Mouse (Mus musculus) midbrain, embryonic 11.5 days (tissue): Measurements from ENCODE around the gene Dnaaf5. TPM values are rescaled to one million over a fixed set of nuclear protein-coding genes. Genes with fewer than 3 reads are reported as not detected.
A peak's percentile ranks its signal among the peaks of the same experiment; 100 is the strongest.

Experiments
- ATAC-seq: fragments of 200-750 bp; cut with Nextera tagmentation; 2 replicates; pipeline ENCODE4 v1.8.0; 2017; ENCODE audit warnings: moderate TSS enrichment, moderate library complexity; ENCODE audit not compliant: low FRiP score
- DNase-seq: peaks from one replicate; pipeline ENCODE4 v3.0.0; 2015; ENCODE audit warnings: low spot score; ENCODE audit errors: missing footprints
- H3K27ac ChIP-seq: fragments of 300-500 bp; sonication (generic); 2 replicates; pipeline ENCODE4 v1.5.1; 2014; ENCODE audit warnings: low read depth, low read length
- H3K27me3 ChIP-seq: fragments of 300-500 bp; sonication (generic); 2 replicates; pipeline ENCODE4 v1.6.1; 2014; ENCODE audit warnings: mild to moderate bottlenecking, low read length, moderate library complexity, mixed read lengths; ENCODE audit not compliant: control insufficient read depth, insufficient read depth
- H3K36me3 ChIP-seq: fragments of 300-500 bp; sonication (generic); 2 replicates; pipeline ENCODE4 v1.6.1; 2014; ENCODE audit warnings: mild to moderate bottlenecking, low read length, moderate library complexity, mixed read lengths; ENCODE audit not compliant: control insufficient read depth, insufficient read depth
- H3K4me1 ChIP-seq: fragments of 300-500 bp; sonication (generic); 2 replicates; pipeline ENCODE4 v1.6.1; 2014; ENCODE audit warnings: low read length; ENCODE audit not compliant: control insufficient read depth, insufficient read depth
- H3K4me2 ChIP-seq: fragments of 300-500 bp; sonication (generic); 2 replicates; pipeline ENCODE4 v1.6.1; 2014; ENCODE audit warnings: mild to moderate bottlenecking, moderate library complexity
- H3K4me3 ChIP-seq: fragments of 300-500 bp; sonication (generic); 2 replicates; pipeline ENCODE4 v1.5.1; 2014; ENCODE audit warnings: low read depth, low read length
- H3K9ac ChIP-seq: fragments of 300-500 bp; sonication (generic); 2 replicates; pipeline ENCODE4 v1.6.1; 2014; ENCODE audit warnings: low read length
- H3K9me3 ChIP-seq: fragments of 300-500 bp; sonication (generic); 2 replicates; pipeline ENCODE4 v1.6.1; 2016; ENCODE audit warnings: low read length; ENCODE audit not compliant: control insufficient read depth
- WGBS: fragments of 180-500 bp; shearing (Covaris S2); extraction: QIAGEN DNeasy Blood & Tissue Kit; methylation state at CpG from one replicate; pipeline ENCODE4 v1.1.7; 2014; 5-methylcytosine and 5-hydroxymethylcytosine counted together
- polyA plus RNA-seq: library from polyadenylated mRNA; unstranded; fragments of >200 nt; fragmentation: Nextera tagmentation; extraction: Ambion mirVana; gene quantifications from 2 replicates; pipeline ENCODE4 v1.2.1, GENCODE M21; 2014

Dnaaf5 gene
- polyA plus RNA-seq, 1 experiment from 2014 or later = 5.2 TPM

DNA sequence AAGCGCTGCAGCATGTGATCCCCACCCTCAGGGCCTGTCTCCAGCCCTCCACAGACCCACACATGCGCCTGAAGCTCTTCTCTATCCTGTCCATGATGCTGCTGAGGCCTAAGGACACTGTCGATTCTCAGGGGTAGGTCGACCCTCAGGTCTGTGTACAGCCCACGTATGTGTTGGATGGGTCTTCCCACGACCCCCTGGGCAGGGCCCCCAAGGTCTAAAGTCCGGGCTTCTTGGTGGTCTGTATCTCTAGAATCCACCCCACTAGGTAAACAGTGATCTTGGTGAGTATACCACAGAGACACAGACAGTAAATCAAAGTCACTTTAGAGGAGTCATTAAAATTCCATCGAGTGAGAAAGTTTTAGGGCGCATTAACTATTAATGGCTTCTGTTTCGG lies 24.1 kb downstream of the Dnaaf5 start:
- peaks cover 9% of the 10 kb centered on the region for H3K36me3 ChIP-seq

DNA sequence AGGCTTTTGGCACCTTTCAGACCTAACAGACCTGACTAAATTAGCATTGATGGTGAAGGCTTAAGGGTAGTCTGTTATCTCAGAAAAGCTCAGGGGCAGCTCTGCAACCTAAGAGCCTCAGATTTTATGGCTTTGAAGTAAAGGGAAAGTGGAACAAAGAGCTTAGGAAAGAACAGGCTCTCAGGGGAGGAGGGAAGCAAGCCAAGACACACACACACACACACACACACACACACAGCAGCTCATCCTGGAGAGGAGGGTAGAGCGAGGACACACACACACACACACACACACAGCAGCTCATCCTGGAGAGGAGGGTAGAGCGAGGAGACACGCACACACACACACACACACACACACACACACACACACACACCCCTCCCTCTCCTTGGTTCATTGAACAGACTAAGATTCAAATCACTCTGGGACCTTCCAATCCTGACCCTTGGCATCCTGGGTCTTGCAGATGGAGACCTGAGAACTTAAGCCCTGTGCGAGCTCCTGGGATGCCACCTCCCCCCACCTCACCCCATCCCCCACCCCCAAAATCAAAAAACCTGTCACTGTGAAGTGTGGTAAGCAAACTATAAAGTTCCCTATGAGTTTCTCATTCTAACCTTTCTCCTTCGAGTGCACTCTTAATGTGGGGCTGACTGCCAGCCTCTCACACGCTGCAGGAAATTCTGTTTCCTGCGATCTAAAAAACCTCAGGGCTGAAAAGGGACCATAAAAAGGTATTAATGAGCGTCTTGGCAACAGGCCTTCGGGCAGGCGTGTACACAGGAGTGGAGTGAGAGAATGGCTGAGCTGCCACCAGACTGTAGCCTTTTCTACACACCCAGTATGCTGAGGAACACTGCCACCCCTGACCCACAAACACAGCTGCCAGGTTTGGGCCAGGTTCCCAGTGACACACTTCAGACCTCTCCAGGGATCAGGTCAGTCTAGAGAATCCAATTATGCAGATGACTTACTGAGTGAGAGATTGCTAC lies 24.8 kb downstream of the Dnaaf5 start:
- DNase-seq (no peak), ATAC-seq (0 out of 2 replicates have a peak, but pooled peaks have one; percentile 27)
- Histone ChIP-seq H3K36me3 (peaks cover 9% of the 10 kb centered on the region; the same call in 1 of the 2 replicates), H3K27ac (no peak overlapping the region), H3K4me3 (no peak overlapping the region), H3K27me3 (no peaks in the 10 kb centered on the region), H3K4me1 (peaks cover 4% of the 10 kb centered on the region; the same call in 1 of the 2 replicates), H3K9ac (no peak overlapping the region), H3K9me3 (no peaks in the 10 kb centered on the region), H3K4me2 (no peak overlapping the region)
- 65% methylated on average over 10 of the region's 10 CpGs for WGBS

More for the DNA sequence above, 24.1 kb downstream of the Dnaaf5 start:
- no peak overlapping the region for H3K4me3 ChIP-seq
- no peak overlapping the region for H3K9ac ChIP-seq
- no peaks in the 10 kb centered on the region for H3K9me3 ChIP-seq
- DNase-seq (no peak), ATAC-seq (no peak)
- 71% methylated on average over 10 of the region's 10 CpGs for WGBS
- no peak overlapping the region for H3K4me2 ChIP-seq
- H3K27ac ChIP-seq = peak overlapping the region; percentile 20; the same call in 1 of the 2 replicates
- H3K27me3 ChIP-seq = no peaks in the 10 kb centered on the region
- H3K4me1 ChIP-seq = peaks cover 4% of the 10 kb centered on the region; the same call in 1 of the 2 replicates

DNA sequence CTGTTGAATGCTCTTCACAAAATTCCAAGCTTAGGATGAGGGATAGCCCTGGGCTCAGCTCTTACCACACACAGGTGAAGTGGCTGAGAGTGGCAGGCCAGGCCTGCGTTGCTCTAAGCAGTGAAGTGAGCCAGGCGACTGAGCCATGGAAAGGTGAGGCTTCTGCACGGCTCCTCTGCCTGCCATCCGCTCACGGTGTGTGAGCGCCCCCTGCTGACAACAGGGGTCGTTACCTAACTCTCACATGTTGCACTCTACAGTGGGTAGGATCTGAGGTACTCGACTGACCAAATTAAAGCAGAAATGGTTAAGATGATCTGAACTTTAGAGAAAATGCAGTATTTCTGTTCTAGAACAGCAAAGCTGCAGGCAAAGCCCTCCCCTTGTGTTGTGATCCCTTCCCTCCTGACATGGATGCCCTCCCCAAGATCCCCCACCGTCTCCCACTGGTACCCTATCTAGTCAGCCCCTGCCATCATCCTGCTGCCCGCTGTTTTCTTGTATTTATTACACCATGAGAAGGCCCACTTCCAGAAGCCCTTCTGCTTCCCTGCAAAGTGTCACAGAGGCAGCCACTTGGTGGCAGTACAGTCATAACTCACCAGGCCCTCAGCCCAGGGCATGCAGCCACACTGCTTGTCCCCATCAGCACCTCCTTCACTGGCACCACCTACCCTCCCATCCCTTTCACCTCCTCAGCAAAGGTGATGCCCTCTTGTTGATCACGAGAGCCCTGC lies 29.0 kb downstream of the Dnaaf5 start:
- no peak overlapping the region for H3K9ac ChIP-seq
- 0 out of 2 replicates have a peak, but pooled peaks have one; percentile 48 for ATAC-seq
- no peak overlapping the region for H3K27ac ChIP-seq
- no peak overlapping the region for H3K4me2 ChIP-seq
- peak; percentile 96 for DNase-seq
- H3K27me3 ChIP-seq = no peaks in the 10 kb centered on the region
- WGBS = 34% methylated on average over 11 of the region's 11 CpGs
- H3K36me3 ChIP-seq = peaks cover 14% of the 10 kb centered on the region
- H3K4me1 ChIP-seq = peaks cover 2% of the 10 kb centered on the region; the same call in 1 of the 2 replicates
- H3K4me3 ChIP-seq = no peak overlapping the region
- H3K9me3 ChIP-seq = no peaks in the 10 kb centered on the region

DNA sequence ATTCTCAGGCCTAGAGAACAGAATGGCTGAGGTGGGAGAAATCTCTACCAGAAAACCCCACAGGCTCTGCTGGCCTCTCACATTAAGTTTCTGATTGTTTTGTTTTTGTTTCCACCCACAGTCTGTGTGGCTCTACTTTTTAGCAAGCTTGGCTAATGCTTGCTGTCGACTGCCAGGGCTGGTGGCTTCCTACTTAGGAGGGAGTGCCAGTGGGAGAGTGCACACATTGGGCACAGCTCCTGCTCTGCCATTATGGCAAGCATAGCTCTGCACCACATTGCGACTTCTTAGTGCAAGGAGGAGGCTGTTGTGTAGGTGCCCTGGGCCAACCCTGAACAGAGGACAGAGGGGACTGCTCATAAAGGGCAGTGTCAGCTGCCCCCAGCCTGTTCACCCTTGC lies 33.1 kb downstream of the Dnaaf5 start:
- DNase-seq (peak; percentile 44), ATAC-seq (no peak)
- no peak overlapping the region for H3K9ac ChIP-seq
- no peaks in the 10 kb centered on the region for H3K9me3 ChIP-seq
- no peak overlapping the region for H3K27ac ChIP-seq
- H3K4me3 ChIP-seq = no peak overlapping the region
- no peaks in the 10 kb centered on the region for H3K27me3 ChIP-seq
- H3K4me2 ChIP-seq = no peak overlapping the region
- H3K4me1 ChIP-seq = no peaks in the 10 kb centered on the region
- WGBS = 90% methylated on average over 2 of the region's 2 CpGs
- H3K36me3 ChIP-seq = peaks cover 13% of the 10 kb centered on the region

DNA sequence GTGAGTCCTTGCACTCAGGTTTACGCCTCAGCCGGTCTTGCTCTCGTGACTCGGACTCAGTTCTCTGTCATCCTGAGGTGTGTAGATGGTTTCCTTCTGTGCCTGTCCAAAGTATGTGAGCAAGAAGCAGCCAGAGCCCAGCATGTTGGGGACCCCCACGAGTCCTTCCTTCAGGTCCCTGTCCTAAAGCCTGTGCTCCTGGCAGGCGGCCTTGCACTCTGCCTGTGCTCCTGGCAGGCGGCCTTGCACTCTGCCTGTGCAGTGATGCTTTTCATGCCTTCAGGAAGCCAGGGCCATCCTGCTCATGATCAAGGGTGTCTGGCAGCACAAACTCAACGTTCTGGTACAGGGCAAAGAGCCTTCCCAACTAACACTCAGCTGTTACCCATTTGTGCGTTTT lies 33.6 kb downstream of the Dnaaf5 start:
- Histone ChIP-seq H3K4me2 (no peak overlapping the region), H3K27me3 (no peaks in the 10 kb centered on the region), H3K27ac (no peak overlapping the region), H3K4me3 (no peak overlapping the region), H3K9me3 (no peaks in the 10 kb centered on the region), H3K4me1 (no peaks in the 10 kb centered on the region), H3K36me3 (peaks cover 13% of the 10 kb centered on the region), H3K9ac (no peak overlapping the region)
- 90% methylated on average over 9 of the region's 9 CpGs for WGBS
- no peak for ATAC-seq
- DNase-seq = no peak

DNA sequence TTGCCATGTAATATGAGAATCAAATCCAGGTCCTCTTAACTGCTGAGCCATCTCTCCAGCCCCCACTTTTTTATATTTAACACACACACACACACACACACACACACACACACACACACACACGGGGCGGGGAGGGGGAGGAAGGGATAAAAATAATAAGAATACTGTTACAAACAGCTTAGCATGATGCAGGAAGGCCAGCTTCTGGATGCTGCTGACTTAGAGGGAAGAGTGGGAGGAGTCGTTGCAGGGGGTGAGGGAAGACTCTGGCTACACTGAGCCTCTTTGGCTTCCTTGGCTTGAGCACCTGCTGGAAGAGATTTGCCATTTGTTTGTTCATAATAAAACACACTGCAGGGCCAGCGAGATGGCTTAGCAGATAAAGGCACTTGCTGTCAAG lies 34.9 kb downstream of the Dnaaf5 start:
- WGBS = 88% methylated on average over 4 of the region's 4 CpGs

DNA sequence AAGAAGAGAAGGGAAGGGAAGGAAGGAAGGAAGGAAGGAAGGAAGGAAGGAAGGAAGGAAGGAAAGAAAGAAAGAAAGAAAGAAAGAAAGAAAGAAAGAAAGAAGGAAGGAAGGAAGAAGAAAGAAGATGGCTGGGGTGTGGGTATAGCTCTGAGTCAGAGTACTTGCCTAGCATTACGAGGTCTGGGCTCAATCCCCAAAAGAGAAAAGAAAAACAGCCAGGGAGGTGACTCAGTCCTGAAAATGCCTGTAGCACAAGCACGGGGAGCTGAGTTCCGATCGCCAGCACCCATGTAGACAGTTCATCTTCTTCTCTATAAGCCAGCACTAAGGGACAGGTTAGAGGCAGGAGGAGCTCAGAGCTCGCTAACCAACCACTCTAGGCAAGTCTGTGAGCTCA lies 39.7 kb downstream of the Dnaaf5 start:
- Histone ChIP-seq H3K36me3 (peaks cover 5% of the 10 kb centered on the region; the same call in 1 of the 2 replicates), H3K4me2 (no peak overlapping the region), H3K27ac (no peak overlapping the region), H3K9me3 (no peaks in the 10 kb centered on the region), H3K9ac (no peak overlapping the region), H3K4me1 (no peaks in the 10 kb centered on the region), H3K27me3 (no peaks in the 10 kb centered on the region), H3K4me3 (no peak overlapping the region)
- DNase-seq = no peak
- 98% methylated on average over 5 of the region's 5 CpGs for WGBS
- no peak for ATAC-seq

More for the DNA sequence above, 34.9 kb downstream of the Dnaaf5 start:
- Histone ChIP-seq H3K27me3 (no peaks in the 10 kb centered on the region), H3K27ac (no peak overlapping the region), H3K36me3 (peaks cover 13% of the 10 kb centered on the region), H3K4me1 (no peaks in the 10 kb centered on the region), H3K4me3 (no peak overlapping the region), H3K9me3 (no peaks in the 10 kb centered on the region), H3K9ac (no peak overlapping the region), H3K4me2 (no peak overlapping the region)
- ATAC-seq (no peak), DNase-seq (no peak)

DNA sequence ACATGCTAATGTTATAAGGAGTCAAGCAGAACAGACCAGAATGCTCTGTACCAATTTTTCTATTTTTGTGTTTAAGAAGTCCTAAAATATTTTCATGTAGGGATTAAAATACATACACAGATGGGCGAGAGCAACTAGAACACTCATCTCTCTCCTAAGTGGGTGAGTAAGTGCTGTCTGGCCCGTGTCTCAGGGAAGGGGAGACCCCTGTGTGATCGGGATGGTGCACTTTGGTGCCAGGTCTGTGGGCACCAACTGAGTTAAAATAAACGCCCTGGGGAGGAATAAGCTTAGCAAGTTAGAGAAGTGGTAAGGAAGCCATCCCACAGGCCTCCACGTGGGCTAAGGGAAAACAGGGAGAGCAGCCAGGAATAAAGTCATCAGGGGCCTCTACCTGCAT lies 40.9 kb downstream of the Dnaaf5 start:
- H3K9ac ChIP-seq = no peak overlapping the region
- H3K4me2 ChIP-seq = no peak overlapping the region
- no peak overlapping the region for H3K27ac ChIP-seq
- H3K27me3 ChIP-seq = no peaks in the 10 kb centered on the region
- no peaks in the 10 kb centered on the region for H3K4me1 ChIP-seq
- H3K4me3 ChIP-seq = no peak overlapping the region
- ATAC-seq = no peak
- H3K9me3 ChIP-seq = no peaks in the 10 kb centered on the region
- no peak for DNase-seq
- H3K36me3 ChIP-seq = peaks cover 4% of the 10 kb centered on the region; the same call in 1 of the 2 replicates
- WGBS = 82% methylated on average over 5 of the region's 5 CpGs

DNA sequence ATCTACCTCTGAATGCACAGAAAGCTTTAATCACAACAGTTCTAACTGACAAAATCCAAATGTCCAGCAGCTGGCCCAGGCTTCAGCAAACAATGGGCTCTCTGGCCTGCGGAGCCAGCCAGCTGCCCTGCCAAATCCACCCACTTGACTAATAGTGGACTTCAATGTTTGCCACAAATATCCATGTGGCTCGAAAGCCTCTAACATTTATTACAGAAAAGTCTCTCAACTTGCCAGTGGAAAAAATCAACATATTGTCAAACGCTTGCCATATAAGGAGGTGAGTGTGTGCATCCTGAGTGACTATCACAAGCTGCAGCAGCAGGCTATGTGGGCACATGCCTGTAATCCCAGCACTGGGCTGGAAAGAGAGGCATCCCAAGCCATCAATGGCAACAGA lies 48.8 kb downstream of the Dnaaf5 start:
- peaks cover 17% of the 10 kb centered on the region for H3K4me1 ChIP-seq
- 79% methylated on average over 3 of the region's 3 CpGs for WGBS

More for the DNA sequence above, 48.8 kb downstream of the Dnaaf5 start:
- no peak overlapping the region for H3K4me2 ChIP-seq
- H3K36me3 ChIP-seq = no peaks in the 10 kb centered on the region
- H3K27me3 ChIP-seq = no peaks in the 10 kb centered on the region
- no peak overlapping the region for H3K4me3 ChIP-seq
- ATAC-seq = no peak
- H3K9ac ChIP-seq = no peak overlapping the region
- no peak overlapping the region for H3K27ac ChIP-seq
- no peak for DNase-seq
- H3K9me3 ChIP-seq = no peaks in the 10 kb centered on the region
